Mouse (Mus musculus) natural killer cell, adult 2 months (primary cell): Measurements from ENCODE around the gene Chchd3.

Experiments
- DNase-seq, 2 experiments: peaks; one replicate each; pipeline ENCODE4 v3.0.0; 2022; ENCODE audit warnings: low spot score in 2 of 2

Gene Chchd3

DNA sequence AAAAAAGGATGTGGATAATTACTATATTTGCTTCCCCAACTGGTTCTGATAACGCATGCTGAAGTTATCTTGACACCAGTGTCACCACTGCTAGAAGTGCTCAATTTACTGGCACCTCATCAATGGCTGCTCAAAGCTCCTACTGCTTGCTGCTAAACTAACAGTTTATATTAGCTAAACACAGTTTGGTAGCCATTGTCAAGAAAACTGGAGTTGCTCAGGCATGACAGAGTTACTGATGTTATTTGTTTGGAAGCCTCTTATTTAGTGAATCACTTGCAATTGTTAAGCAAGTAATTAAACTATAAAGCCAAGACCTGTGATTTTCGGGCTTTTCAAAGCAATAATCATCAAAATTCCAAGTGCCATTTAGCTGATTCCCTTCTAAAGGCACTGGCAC is 123.7 kb downstream of the Chchd3 start:
- no peak for DNase-seq

DNA sequence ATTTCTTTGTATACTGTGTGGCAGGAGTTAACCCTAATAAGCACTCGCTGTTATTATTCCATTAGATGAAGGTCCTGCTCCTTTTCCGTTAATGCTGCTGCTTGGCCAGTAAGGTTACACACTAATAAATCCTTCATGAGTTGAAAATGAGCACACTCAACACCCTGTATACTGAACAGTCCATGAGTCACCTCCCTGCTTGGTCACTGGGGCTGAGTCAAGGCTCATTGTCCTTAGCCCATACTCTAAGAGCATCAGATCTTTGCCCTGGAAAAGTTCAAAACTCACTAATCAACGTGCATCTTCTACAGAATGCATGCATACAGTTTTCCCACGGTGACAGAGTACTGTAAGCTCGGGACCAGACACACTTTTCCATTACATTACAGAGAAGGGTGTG is 124.5 kb downstream of the Chchd3 start:
- DNase-seq, result no peak

- no peak for DNase-seq
These were observed 128.8 kb downstream of the Chchd3 start for GRCm38 (mm10) chr6:32931106-32931770.

DNA sequence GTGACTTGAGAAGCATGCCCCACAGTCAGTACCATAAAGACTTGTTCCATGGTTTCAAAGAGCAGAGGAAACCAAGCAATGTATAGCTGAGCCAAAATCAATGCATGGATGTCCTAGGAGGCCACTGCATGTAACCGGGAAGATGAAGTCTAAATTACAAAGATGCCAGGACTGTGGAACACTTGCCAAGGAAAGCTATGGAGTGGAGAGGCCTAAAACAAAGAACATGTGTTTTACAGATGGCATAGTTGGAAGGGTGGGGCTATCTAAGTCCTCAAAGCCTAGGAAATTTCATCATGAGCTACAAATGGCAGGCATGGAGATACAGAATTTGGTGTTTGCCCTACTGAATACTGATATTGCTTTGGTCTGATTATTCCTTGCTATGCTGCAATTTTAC is 137.7 kb downstream of the Chchd3 start:
- no peak for DNase-seq

- no peak for DNase-seq
These were observed 140.0 kb downstream of the Chchd3 start for GRCm38 (mm10) chr6:32920091-32920490.

GRCm38 (mm10) chr6:32910692-32911091 is 149.4 kb downstream of the Chchd3 start:
- no peak for DNase-seq

GRCm38 (mm10) chr6:32899061-32899460 is 161.0 kb downstream of the Chchd3 start:
- DNase-seq, result no peak

DNA sequence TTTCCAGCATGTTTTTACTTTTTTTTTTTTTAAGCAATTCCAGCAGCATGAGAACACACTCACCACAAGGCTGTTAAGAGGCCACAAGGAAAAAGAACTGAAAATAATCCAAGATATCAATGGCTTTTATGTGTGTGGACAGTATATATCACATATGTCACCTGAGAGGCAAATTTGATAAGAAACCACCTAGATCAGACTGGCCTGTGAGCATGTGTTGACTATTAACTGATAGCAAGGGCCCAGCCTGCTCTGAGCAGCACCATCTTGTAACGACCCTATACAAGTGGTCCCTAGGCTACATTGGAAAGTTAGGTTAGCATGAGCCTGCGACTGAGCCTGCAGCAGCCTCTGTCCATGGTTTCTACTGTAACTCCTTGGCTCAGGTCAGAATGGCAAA is 166.0 kb downstream of the Chchd3 start:
- no peak for DNase-seq

DNA sequence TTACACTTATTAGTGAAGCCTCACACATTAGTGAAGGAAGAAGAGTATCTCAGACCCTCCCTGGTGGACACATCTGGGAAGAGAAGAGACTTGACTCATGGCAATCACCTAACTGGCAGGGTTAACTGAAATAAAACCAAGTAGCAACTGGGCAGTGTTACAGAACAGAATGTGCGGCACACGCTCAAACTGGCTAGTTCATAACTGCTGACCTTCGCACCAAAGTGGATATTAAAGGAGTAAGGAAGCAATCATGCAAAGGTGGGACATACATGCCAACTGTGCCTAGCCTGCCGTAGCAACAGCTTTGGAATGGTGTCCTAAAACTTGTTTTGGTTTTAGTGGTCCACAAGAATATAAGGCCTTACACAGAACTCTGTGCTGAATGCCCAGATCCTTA is 169.3 kb downstream of the Chchd3 start:
- no peak for DNase-seq

DNA sequence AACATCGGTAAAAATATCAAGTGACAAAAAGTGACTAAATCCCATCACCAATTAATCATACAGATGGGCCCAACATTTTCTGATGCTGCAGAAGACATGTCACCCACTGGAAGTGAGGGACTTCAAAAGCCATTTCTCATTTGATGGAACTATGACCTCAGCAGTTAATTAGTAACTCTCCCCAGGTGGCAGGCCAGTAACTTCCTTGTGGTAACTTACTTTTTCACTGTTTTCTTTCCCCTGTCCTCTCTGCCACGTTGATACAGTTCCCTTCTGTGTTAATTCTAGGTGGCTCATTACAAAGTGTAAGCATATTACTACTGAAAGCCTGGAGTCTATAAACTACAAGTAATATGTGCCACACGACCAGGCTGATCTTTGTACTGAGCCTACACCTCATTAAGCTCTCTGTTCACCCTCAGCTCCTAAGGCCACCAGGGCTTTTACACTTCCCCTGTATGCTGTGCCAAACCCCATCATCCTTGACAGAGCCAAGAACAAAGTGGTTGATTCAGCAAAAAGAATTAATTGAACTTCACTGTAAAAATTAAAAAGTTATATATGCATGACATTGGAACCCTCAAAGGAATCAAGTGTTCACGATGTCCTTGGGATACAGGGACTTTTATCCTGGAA is 171.0 kb downstream of the Chchd3 start:
- no peak for DNase-seq

GRCm38 (mm10) chr6:32878586-32878985 is 181.5 kb downstream of the Chchd3 start:
- DNase-seq, result no peak

DNA sequence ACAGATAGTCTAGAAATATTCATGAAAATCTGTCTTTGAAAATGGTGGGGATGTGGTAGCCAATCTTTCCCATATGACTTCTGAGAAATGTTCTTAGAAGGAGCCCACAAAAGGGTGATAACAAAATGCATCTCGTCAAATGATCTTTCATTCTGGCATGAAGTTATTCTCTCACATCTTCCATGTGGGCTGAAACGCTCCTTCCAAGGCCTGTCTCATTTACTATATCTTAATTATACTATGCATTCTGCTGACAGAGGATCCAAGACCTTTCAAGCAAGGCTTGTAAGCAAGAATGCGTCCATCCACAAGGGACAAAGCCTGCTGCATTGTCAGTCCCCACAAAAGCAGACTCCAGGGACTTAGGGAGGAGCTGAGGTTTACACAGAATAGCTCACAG is 185.9 kb downstream of the Chchd3 start:
- DNase-seq, result no peak

- DNase-seq, result no peak
These were observed 187.3 kb downstream of the Chchd3 start for GRCm38 (mm10) chr6:32872805-32873204.

- DNase-seq, result no peak
These were observed 209.1 kb downstream of the Chchd3 start for GRCm38 (mm10) chr6:32850960-32851359.

- DNase-seq, result no peak
These were observed 211.1 kb downstream of the Chchd3 start for GRCm38 (mm10) chr6:32848974-32849373.

DNA sequence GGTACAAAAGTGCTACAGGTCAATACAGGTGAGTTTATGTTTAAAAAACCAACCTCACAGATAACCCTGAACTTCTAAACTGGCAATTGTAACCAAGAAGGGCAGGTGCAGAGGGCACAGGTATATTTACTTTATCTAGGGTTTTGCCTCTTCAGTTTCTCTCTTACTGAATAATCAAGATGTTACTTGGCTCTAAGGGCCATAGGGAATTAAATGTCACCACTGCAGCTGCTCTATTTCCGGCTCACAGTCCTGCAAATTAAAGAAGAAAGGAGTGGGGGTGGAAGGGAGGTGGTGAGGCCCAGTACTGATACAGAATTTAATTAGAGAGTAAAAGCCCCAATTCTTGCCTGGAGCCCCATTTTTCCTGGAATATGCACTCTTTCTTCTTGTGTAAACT is 214.6 kb downstream of the Chchd3 start:
- DNase-seq, result no peak

DNA sequence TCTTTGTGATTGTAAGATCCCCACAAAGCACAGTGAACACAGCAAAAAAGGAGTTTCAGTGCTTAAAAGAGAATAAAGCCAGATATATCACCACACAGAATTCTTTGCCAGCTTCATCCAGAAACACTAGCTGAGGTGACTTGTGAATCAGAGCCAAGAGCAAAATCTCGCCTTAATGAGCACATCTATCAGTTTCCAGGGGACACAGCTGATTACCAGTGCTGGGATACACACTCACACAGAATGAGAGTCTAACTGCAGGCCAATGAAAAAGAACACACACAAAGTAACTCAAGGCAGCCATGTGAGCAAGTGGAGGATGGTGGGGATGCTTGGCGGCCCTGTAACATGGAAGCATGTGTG is 222.1 kb downstream of the Chchd3 start:
- DNase-seq, result no peak

DNA sequence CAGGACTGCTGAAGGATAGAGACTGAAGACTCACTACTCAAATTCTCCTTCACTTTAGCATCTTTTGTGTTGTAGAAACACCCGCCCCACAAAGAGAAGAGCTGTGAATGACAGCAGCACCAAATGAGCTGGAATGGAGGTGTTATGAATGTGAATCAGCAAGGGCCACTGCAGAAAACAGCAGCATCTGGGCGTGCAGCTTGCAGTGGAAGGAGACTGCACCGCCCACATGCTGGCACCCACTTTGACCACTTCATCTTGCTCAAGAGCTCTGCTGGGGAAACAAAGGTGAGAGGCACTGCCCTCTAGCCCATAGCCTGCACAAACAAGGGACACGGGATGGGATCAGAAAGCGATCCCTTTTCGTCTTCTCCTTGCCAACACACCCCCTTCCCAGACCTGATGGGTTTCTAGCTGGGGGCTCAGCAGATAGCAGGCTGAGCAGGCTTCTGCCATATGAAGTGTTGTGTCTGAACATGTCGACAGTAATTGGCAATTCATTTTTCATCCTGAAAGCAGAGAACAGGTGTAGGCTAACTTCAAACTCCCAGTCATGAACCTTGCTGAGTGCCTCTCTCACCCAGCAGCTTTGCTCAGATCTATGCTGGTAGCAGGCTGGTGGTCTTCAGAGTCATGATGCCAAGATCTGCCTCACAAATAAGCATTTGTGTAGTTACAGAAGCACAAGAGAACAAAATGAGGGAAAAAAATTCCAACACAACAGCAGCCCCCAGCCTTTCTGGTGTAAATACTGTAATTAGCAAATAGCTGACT is 222.7 kb downstream of the Chchd3 start:
- DNase-seq, result no peak

GRCm38 (mm10) chr6:32823856-32824620 is 236.0 kb downstream of the Chchd3 start:
- DNase-seq, result no peak

DNA sequence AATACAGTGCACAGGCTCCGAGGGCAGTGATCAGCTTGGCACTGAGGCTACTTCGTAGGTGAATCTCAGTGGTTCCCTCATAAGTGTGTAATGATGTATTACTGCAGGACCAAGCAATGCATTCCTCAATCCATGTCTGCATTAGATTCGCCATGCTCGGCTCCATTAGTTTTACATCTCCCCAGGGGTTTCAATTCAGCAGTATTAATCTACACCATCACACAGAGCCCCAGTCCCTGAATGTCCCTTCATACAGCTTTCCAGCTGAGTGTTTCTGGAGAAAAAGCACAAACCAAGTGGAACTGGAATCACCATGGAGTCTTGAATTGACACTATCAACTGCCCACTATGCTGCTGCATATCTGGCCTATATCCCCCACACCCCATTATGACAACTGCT is 241.1 kb downstream of the Chchd3 start:
- DNase-seq, result no peak

- DNase-seq, result no peak
These were observed 251.3 kb downstream of the Chchd3 start for GRCm38 (mm10) chr6:32808796-32809195.

DNA sequence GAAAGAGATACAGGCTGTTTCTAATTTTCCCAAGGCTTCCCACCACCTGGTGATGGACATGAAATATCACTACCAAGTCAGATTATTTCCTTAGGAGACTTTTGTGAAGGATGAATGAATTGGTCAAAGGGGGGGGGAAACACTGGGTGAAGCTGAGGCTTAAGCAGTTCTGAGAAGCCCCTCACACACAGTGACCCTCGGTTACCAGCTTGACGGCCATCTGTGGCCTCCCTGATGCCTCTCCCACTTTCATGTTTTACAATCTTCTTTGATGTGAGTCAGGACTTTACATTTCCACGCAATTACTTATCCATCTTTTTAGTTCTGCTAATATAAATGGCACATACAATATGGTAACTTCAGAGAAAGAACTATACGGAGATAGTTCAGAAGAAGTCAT is 252.3 kb downstream of the Chchd3 start:
- DNase-seq, result no peak
